Mouse (Mus musculus) spleen, postnatal 14 days (tissue): ENCODE measurements around the gene Gm7138.
"Not testable (repeated sequence)": the region's sequence is repeated elsewhere in the genome, so short reads cannot be mapped to it uniquely, and the experiment has no call there.

Source experiments
- DNase-seq, 2 experiments: peaks; one replicate each; pipeline ENCODE4 v3.0.0; 2021 to 2022; ENCODE audit warnings: low spot score in 2 of 2

Gm7138 gene

GRCm38 (mm10) chr10:77750686-77751085 is 26.1 kb downstream of the Gm7138 start:
- DNase-seq, result not testable (repeated sequence)

DNA sequence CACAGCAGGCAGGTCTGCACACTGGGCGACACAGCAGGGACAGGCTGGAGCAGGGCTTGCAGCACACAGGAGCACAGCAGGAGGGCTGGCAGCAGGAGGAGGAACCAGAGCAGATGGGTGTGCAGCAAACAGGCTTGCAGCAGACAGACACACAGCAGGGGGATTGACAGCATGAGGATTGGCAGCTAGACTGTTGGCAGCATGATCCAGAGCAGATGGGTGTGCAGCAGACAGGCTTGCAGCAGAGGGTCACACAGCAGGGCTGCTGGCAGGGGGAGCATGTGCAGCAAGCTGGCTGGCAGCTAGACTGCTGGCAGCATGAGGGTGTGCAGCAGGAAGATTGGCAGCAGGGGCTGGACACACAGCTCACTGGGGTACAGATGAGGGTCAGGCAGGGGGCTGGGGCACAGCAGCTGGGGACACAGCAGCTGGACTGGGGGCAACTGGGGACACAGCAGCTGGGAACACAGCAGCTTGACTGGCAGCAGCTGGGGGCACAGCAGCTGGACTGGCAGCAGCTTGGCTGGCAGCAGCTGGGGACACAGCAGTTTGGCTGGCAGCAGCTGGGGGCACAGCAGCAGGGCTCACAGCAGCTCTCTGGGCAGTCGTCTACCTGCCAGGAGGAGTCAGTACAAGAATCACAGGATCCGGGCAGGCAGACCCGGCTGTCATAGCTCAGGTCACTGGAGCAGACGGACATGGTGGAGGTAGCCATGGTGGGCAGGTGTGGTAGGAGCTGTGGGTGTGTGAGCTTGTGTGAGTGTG is 34.6 kb downstream of the Gm7138 start, which contains the start of gene Gm18596:
Gm18596 (minus strand) TSS at position 715 of the 765 bp plus-strand sequence.
- DNase-seq, result not testable (repeated sequence)

DNA sequence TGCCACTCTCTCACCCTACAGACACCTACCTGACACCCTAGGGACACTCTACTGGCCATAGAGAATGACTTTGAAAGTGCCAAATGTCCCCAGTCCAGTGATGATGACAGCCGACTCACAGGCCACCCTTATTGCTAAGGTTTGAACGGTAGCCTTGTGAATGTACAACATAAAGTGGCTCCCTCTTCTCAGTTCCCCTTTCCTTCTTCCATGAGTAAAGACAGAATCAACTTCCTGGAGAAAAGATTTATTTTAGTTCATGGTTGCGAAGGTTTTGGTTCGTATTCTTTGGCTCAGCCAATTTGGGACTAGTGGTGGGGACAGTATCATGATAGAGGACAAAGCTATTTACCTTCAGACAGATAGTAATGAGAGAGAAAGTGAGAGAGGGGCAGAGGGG is 37.8 kb downstream of the Gm7138 start:
- DNase-seq, result no peak

DNA sequence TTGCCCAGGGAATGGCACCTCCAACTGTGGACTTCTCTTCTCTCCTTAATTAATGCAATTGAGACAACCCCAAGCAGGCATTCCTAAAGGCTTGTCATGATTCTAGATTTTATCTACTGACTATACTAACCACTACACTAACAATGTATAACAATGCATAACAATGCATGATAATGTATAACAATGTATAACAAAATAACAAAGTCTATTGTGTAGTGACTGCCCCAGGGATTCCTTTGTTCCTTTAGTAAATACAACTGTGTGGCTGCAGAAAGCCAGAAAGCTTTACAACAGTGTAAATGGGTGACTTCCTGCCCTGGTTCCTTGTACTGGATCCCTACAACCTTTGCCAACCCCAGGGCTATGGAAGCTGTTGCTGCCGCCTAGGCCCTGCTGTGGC is 40.8 kb downstream of the Gm7138 start:
- DNase-seq, result no peak

DNA sequence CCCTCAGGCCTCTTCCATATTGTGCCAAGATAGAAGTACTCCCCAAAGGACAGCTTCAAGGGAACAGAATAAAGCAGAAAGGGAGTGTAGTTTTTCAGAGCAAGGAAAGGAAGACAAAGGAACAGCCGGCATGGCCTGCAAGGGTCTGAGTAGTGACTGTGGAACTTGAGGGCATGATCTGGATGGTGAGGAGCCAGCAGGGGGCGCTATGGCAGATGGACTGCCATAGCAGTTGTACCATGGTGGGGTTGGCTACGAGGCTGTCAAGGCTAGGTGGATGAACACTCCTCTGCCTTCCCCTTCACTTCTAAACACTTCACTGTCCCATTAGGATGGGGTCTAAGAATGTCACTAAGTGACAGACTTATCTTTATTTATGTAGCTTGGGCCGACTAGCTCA is 47.5 kb downstream of the Gm7138 start:
- DNase-seq, result no peak

GRCm38 (mm10) chr10:77728280-77728679 is 48.5 kb downstream of the Gm7138 start:
- no peak for DNase-seq
